Mouse (Mus musculus) cerebellum, adult 2 months (tissue): Measurements from ENCODE around the gene Gnat2.

Experiments used
- CTCF ChIP-seq: fragments of 200-500 bp; IDR thresholded peaks from 2 replicates; pipeline ENCODE4 v1.5.1; 2011; ENCODE audit warnings: low read depth, mild to moderate bottlenecking, control low read depth, low read length, moderate library complexity, borderline replicate concordance; ENCODE audit not compliant: insufficient read depth
- POLR2A ChIP-seq: fragments of 200-500 bp; IDR thresholded peaks from 2 replicates; pipeline ENCODE4 v1.6.1; 2011; ENCODE audit warnings: low read length, control low read depth, borderline replicate concordance; ENCODE audit not compliant: insufficient read depth

DNA sequence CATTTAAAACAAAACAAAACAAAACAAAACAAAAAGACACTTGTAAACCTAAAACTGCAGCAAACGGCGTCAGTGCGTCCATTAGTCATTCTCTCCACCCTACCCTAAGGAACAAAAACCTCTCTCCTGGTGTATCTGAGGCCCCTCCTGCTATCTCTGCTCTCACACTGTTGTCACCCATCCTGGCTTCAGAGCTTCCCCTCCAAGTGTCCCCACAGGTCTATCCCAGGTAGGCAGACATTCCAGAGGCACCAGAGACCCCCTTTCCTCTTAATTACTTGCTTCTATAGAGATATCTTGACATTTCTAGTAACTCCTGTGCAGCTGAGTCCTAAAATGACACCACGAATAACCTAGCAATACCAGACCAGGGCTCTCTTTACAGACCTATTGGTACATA, 36.8 kb downstream of the Gnat2 start:
- TF ChIP-seq CTCF = no peak
- TF ChIP-seq POLR2A = no peak
